Mouse (Mus musculus) embryonic facial prominence, embryonic 10.5 days (tissue): ENCODE measurements around the gene Nfkbiz. TPM values are rescaled to one million over a fixed set of nuclear protein-coding genes. Genes with fewer than 3 reads are reported as not detected.

Experiments used
- DNase-seq: peaks from one replicate; pipeline ENCODE4 v3.0.0-alpha.2; 2017; ENCODE audit warnings: low spot score
- H3K27ac ChIP-seq: fragments of 300-500 bp; sonication (generic); replicated peaks from 2 replicates; pipeline ENCODE4 v1.5.1; 2016; ENCODE audit warnings: mild to moderate bottlenecking
- H3K27me3 ChIP-seq: fragments of 300-500 bp; sonication (generic); replicated peaks from 2 replicates; pipeline ENCODE4 v1.6.1; 2016; ENCODE audit warnings: low read depth, mild to moderate bottlenecking; ENCODE audit not compliant: poor library complexity, severe bottlenecking
- H3K36me3 ChIP-seq: fragments of 300-500 bp; sonication (generic); replicated peaks from 2 replicates; pipeline ENCODE4 v1.6.1; 2016; ENCODE audit warnings: mild to moderate bottlenecking, moderate library complexity
- H3K4me1 ChIP-seq: fragments of 300-500 bp; sonication (generic); 2 replicates; pipeline ENCODE4 v1.6.1; 2016
- H3K4me3 ChIP-seq: fragments of 300-500 bp; sonication (generic); 2 replicates; pipeline ENCODE4 v1.5.1; 2016; ENCODE audit warnings: mild to moderate bottlenecking, moderate library complexity
- H3K9me3 ChIP-seq: fragments of 300-500 bp; sonication (generic); 2 replicates; pipeline ENCODE4 v1.6.1; 2016; ENCODE audit warnings: mild to moderate bottlenecking
- WGBS: fragments of 180-500 bp; shearing (Covaris S2); methylation state at CpG from one replicate; pipeline ENCODE4 v1.1.7; 2016; 5-methylcytosine and 5-hydroxymethylcytosine counted together
- polyA plus RNA-seq: library from polyadenylated mRNA; unstranded; fragments of >200 nt; fragmentation: Nextera tagmentation; extraction: Ambion mirVana; gene quantifications from 2 replicates; pipeline ENCODE4 v1.2.1, GENCODE M21; 2016

Nfkbiz gene
- polyA plus RNA-seq, 1 experiment from 2014 or later = 2.8 TPM

- Histone ChIP-seq H3K27me3 (no peaks in the 10 kb centered on the region), H3K9me3 (no peaks in the 10 kb centered on the region), H3K4me1 (peaks cover 43% of the 10 kb centered on the region), H3K36me3 (peaks cover 4% of the 10 kb centered on the region; the same call in 1 of the 2 replicates), H3K4me3 (no peak overlapping the region), H3K27ac (no peak overlapping the region)
- DNase-seq = peak; percentile 13
- 48% methylated on average over 11 of the region's 11 CpGs for WGBS
Measured at GRCm38 (mm10) chr16:55823398-55824155, 15.1 kb downstream of the Nfkbiz start.

GRCm38 (mm10) chr16:55822741-55823397, 15.8 kb downstream of the Nfkbiz start:
- H3K9me3 ChIP-seq = no peaks in the 10 kb centered on the region
- H3K27ac ChIP-seq = 0 out of 2 replicates have a peak overlapping the region, but pooled peaks have one; percentile 91
- H3K4me1 ChIP-seq = peaks cover 43% of the 10 kb centered on the region
- H3K36me3 ChIP-seq = peaks cover 11% of the 10 kb centered on the region
- no peak for DNase-seq
- peak overlapping the region; percentile 82 for H3K4me3 ChIP-seq
- WGBS = 37% methylated on average over 18 of the region's 18 CpGs
- H3K27me3 ChIP-seq = no peaks in the 10 kb centered on the region

GRCm38 (mm10) chr16:55821997-55822740, 16.5 kb downstream of the Nfkbiz start:
- Histone ChIP-seq H3K27me3 (no peaks in the 10 kb centered on the region), H3K9me3 (no peaks in the 10 kb centered on the region), H3K27ac (peak overlapping the region; percentile 91), H3K4me3 (peak overlapping the region; percentile 82), H3K4me1 (peaks cover 43% of the 10 kb centered on the region), H3K36me3 (peaks cover 18% of the 10 kb centered on the region)
- peak; percentile 94 for DNase-seq
- WGBS = under 1% methylated on average over 67 of the region's 67 CpGs

- H3K27ac ChIP-seq = peak overlapping the region; percentile 91
Measured at GRCm38 (mm10) chr16:55821571-55821981, 17.1 kb downstream of the Nfkbiz start.

GRCm38 (mm10) chr16:55820916-55821570, 17.7 kb downstream of the Nfkbiz start:
- WGBS = 19% methylated on average over 20 of the region's 20 CpGs
- H3K27ac ChIP-seq = peak overlapping the region; percentile 91
- H3K27me3 ChIP-seq = no peaks in the 10 kb centered on the region
- peaks cover 29% of the 10 kb centered on the region for H3K36me3 ChIP-seq
- peaks cover 43% of the 10 kb centered on the region for H3K4me1 ChIP-seq
- peak; percentile 12 for DNase-seq
- no peaks in the 10 kb centered on the region for H3K9me3 ChIP-seq
- H3K4me3 ChIP-seq = peak overlapping the region; percentile 82

More at GRCm38 (mm10) chr16:55821571-55821981, 17.1 kb downstream of the Nfkbiz start:
- Histone ChIP-seq H3K27me3 (no peaks in the 10 kb centered on the region), H3K9me3 (no peaks in the 10 kb centered on the region), H3K4me1 (peaks cover 43% of the 10 kb centered on the region), H3K36me3 (peaks cover 24% of the 10 kb centered on the region), H3K4me3 (peak overlapping the region; percentile 82)
- DNase-seq = peak; percentile 48
- WGBS = under 1% methylated on average over 40 of the region's 40 CpGs

- no peaks in the 10 kb centered on the region for H3K27me3 ChIP-seq
- H3K4me1 ChIP-seq = peaks cover 43% of the 10 kb centered on the region
- peaks cover 2% of the 10 kb centered on the region; the same call in 1 of the 2 replicates for H3K9me3 ChIP-seq
- no peak overlapping the region for H3K27ac ChIP-seq
- peaks cover 36% of the 10 kb centered on the region for H3K36me3 ChIP-seq
- H3K4me3 ChIP-seq = peak overlapping the region; percentile 82
- 57% methylated on average over 13 of the region's 13 CpGs for WGBS
- DNase-seq = peak; percentile 12
Measured at GRCm38 (mm10) chr16:55820161-55820915, 18.4 kb downstream of the Nfkbiz start.

GRCm38 (mm10) chr16:55819186-55819861, 19.4 kb downstream of the Nfkbiz start:
- H3K27ac ChIP-seq = no peak overlapping the region; the same call in 1 of the 2 replicates
- H3K27me3 ChIP-seq = no peaks in the 10 kb centered on the region
- H3K9me3 ChIP-seq = peaks cover 2% of the 10 kb centered on the region; the same call in 1 of the 2 replicates
- DNase-seq = no peak
- peak overlapping the region; percentile 82; the same call in 1 of the 2 replicates for H3K4me3 ChIP-seq
- H3K36me3 ChIP-seq = peaks cover 46% of the 10 kb centered on the region
- WGBS = 85% methylated on average over 15 of the region's 15 CpGs
- H3K4me1 ChIP-seq = peaks cover 43% of the 10 kb centered on the region

GRCm38 (mm10) chr16:55817717-55818515, 20.8 kb downstream of the Nfkbiz start:
- 95% methylated on average over 28 of the region's 28 CpGs for WGBS
- DNase-seq = no peak
- Histone ChIP-seq H3K9me3 (peaks cover 2% of the 10 kb centered on the region; the same call in 1 of the 2 replicates), H3K4me1 (peaks cover 28% of the 10 kb centered on the region), H3K27me3 (no peaks in the 10 kb centered on the region), H3K4me3 (no peak overlapping the region), H3K27ac (no peak overlapping the region), H3K36me3 (peaks cover 60% of the 10 kb centered on the region)

GRCm38 (mm10) chr16:55816202-55816941, 22.3 kb downstream of the Nfkbiz start:
- Histone ChIP-seq H3K4me3 (no peak overlapping the region), H3K27ac (no peak overlapping the region), H3K9me3 (peaks cover 2% of the 10 kb centered on the region; the same call in 1 of the 2 replicates), H3K36me3 (peaks cover 73% of the 10 kb centered on the region), H3K27me3 (no peaks in the 10 kb centered on the region), H3K4me1 (peaks cover 22% of the 10 kb centered on the region)
- WGBS = 94% methylated on average over 13 of the region's 13 CpGs
- no peak for DNase-seq

- peaks cover 13% of the 10 kb centered on the region for H3K4me1 ChIP-seq
- H3K27me3 ChIP-seq = no peaks in the 10 kb centered on the region
- no peak overlapping the region for H3K27ac ChIP-seq
- DNase-seq = no peak
- no peak overlapping the region for H3K4me3 ChIP-seq
- H3K36me3 ChIP-seq = peaks cover 83% of the 10 kb centered on the region
- 86% methylated on average over 14 of the region's 14 CpGs for WGBS
- H3K9me3 ChIP-seq = peaks cover 2% of the 10 kb centered on the region; the same call in 1 of the 2 replicates
Measured at GRCm38 (mm10) chr16:55815466-55815865, 23.2 kb downstream of the Nfkbiz start.
